Mouse (Mus musculus): ENCODE measurements around the gene Pxdc1.

DNA sequence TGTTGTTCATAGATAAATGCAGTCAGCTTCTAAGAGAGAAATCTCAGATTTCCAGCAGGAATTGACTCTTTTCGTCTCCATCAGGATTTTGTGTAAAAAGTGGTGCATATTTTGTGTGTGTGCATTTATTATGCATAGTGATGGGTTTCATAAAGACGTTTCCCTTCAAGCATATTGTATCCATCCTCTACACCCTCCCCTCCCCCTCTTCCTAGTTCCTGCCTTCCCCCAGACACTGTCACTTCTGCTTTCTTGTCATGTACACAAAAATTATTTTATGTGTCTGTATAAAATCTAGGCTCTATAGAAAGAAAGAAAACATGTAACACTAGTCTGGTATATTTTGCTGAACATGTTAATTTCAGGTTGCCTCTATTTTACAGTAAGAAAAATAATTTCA is 46.8 kb upstream of the Pxdc1 start:
- no peak for TF ChIP-seq POLR2A (IDR thresholded peaks at IDR 0.05; ENCODE audit: insufficient read depth, low read length)
- TF ChIP-seq CTCF (IDR thresholded peaks at IDR 0.05; ENCODE audit: low read depth, low read length), result no peak
